Mouse (Mus musculus) liver, embryonic 16.5 days (tissue): ENCODE measurements around the gene Pank1. TPM values are rescaled to one million over a fixed set of nuclear protein-coding genes. Genes with fewer than 3 reads are reported as not detected.

Experiments
- ATAC-seq: fragments of 200-750 bp; cut with Nextera tagmentation; 2 replicates; pipeline ENCODE4 v1.8.0; 2017; ENCODE audit warnings: low read depth, mild to moderate bottlenecking, moderate number of reproducible peaks, moderate library complexity
- H3K27ac ChIP-seq: fragments of 300-500 bp; sonication (generic); 2 replicates; pipeline ENCODE4 v1.5.1; 2014; ENCODE audit warnings: mild to moderate bottlenecking, low read length
- H3K27me3 ChIP-seq: fragments of 300-500 bp; sonication (generic); 2 replicates; pipeline ENCODE4 v1.6.1; 2014; ENCODE audit warnings: low read depth, low read length, mixed read lengths; ENCODE audit not compliant: control insufficient read depth, insufficient read depth
- H3K36me3 ChIP-seq: fragments of 300-500 bp; sonication (generic); 2 replicates; pipeline ENCODE4 v1.6.1; 2014; ENCODE audit warnings: mild to moderate bottlenecking; ENCODE audit not compliant: control insufficient read depth, insufficient read depth
- H3K4me1 ChIP-seq: fragments of 300-500 bp; sonication (generic); 2 replicates; pipeline ENCODE4 v1.6.1; 2014; ENCODE audit warnings: low read depth, low read length, mixed read lengths; ENCODE audit not compliant: control insufficient read depth
- H3K4me2 ChIP-seq: fragments of 300-500 bp; sonication (generic); 2 replicates; pipeline ENCODE4 v1.6.1; 2014; ENCODE audit warnings: low read depth, low read length, mixed read lengths
- H3K4me3 ChIP-seq: fragments of 300-500 bp; sonication (generic); 2 replicates; pipeline ENCODE4 v1.5.1; 2014; ENCODE audit warnings: low read depth, mild to moderate bottlenecking, low read length
- H3K9ac ChIP-seq: fragments of 300-500 bp; sonication (generic); 2 replicates; pipeline ENCODE4 v1.6.1; 2014; ENCODE audit warnings: low read depth, low read length
- H3K9me3 ChIP-seq: fragments of 300-500 bp; sonication (generic); replicated peaks from 2 replicates; pipeline ENCODE4 v1.6.1; 2016; ENCODE audit warnings: low read length; ENCODE audit not compliant: control insufficient read depth
- whole genome bisulfite sequencing: fragments of 180-500 bp; shearing (Covaris S2); extraction: QIAGEN DNeasy Blood & Tissue Kit; methylation state at CpG from one replicate; pipeline ENCODE4 v1.1.7; 2014; ENCODE audit not compliant: insufficient replicate concordance; 5-methylcytosine and 5-hydroxymethylcytosine counted together
- polyA plus RNA-seq: library from polyadenylated mRNA; unstranded; fragments of >200 nt; fragmentation: Nextera tagmentation; extraction: Ambion mirVana; gene quantifications from 2 replicates; pipeline ENCODE4 v1.2.1, GENCODE M21; 2015

Pank1 gene
- polyA plus RNA-seq, 1 experiment from 2014 or later: 10.7 TPM

- no peaks in the 10 kb centered on the region for H3K36me3 ChIP-seq
- H3K9ac ChIP-seq: no peak overlapping the region
- no peak overlapping the region for H3K4me2 ChIP-seq
- no peak overlapping the region for H3K4me3 ChIP-seq
- H3K27ac ChIP-seq: 0 out of 2 replicates have a peak overlapping the region, but pooled peaks have one; percentile 21
- H3K4me1 ChIP-seq: peaks cover 29% of the 10 kb centered on the region
- WGBS: 57% methylated on average over 7 of the region's 8 CpGs
- no peaks in the 10 kb centered on the region for H3K27me3 ChIP-seq
- ATAC-seq: no peak
- no peaks in the 10 kb centered on the region for H3K9me3 ChIP-seq
Measured at GRCm38 (mm10) chr19:34845331-34845730, 33.9 kb downstream of the Pank1 start.

GRCm38 (mm10) chr19:34844760-34845159 is 34.5 kb downstream of the Pank1 start:
- H3K4me3 ChIP-seq: no peak overlapping the region
- WGBS: 13% methylated on average over 5 of the region's 5 CpGs
- no peak overlapping the region for H3K27ac ChIP-seq
- H3K9ac ChIP-seq: no peak overlapping the region
- H3K36me3 ChIP-seq: no peaks in the 10 kb centered on the region
- no peaks in the 10 kb centered on the region for H3K9me3 ChIP-seq
- 0 out of 2 replicates have a peak overlapping the region, but pooled peaks have one; percentile 16 for H3K4me2 ChIP-seq
- H3K27me3 ChIP-seq: no peaks in the 10 kb centered on the region
- ATAC-seq: peak; percentile 50
- H3K4me1 ChIP-seq: peaks cover 29% of the 10 kb centered on the region

GRCm38 (mm10) chr19:34844047-34844446 is 35.2 kb downstream of the Pank1 start:
- no peaks in the 10 kb centered on the region for H3K27me3 ChIP-seq
- H3K4me2 ChIP-seq: no peak overlapping the region
- WGBS: 19% methylated on average over 9 of the region's 9 CpGs
- H3K27ac ChIP-seq: no peak overlapping the region
- peaks cover 29% of the 10 kb centered on the region for H3K4me1 ChIP-seq
- no peak overlapping the region for H3K9ac ChIP-seq
- no peaks in the 10 kb centered on the region for H3K9me3 ChIP-seq
- no peaks in the 10 kb centered on the region for H3K36me3 ChIP-seq
- ATAC-seq: no peak
- no peak overlapping the region for H3K4me3 ChIP-seq

GRCm38 (mm10) chr19:34841719-34842506 is 37.3 kb downstream of the Pank1 start:
- Histone ChIP-seq H3K4me3 (no peak overlapping the region), H3K4me2 (no peak overlapping the region), H3K27me3 (no peaks in the 10 kb centered on the region), H3K9ac (no peak overlapping the region), H3K9me3 (no peaks in the 10 kb centered on the region), H3K36me3 (no peaks in the 10 kb centered on the region), H3K27ac (no peak overlapping the region), H3K4me1 (peaks cover 26% of the 10 kb centered on the region)
- no peak for ATAC-seq
- 17% methylated on average over 9 of the region's 9 CpGs for WGBS

- H3K36me3 ChIP-seq: no peaks in the 10 kb centered on the region
- H3K4me2 ChIP-seq: no peak overlapping the region
- no peak overlapping the region for H3K27ac ChIP-seq
- no peaks in the 10 kb centered on the region for H3K9me3 ChIP-seq
- H3K9ac ChIP-seq: no peak overlapping the region
- ATAC-seq: no peak
- no peaks in the 10 kb centered on the region for H3K27me3 ChIP-seq
- WGBS: 74% methylated on average over 9 of the region's 9 CpGs
- H3K4me3 ChIP-seq: no peak overlapping the region
- peaks cover 4% of the 10 kb centered on the region; the same call in 1 of the 2 replicates for H3K4me1 ChIP-seq
Measured at GRCm38 (mm10) chr19:34838624-34839023, 40.6 kb downstream of the Pank1 start.

- no peaks in the 10 kb centered on the region for H3K36me3 ChIP-seq
- H3K4me3 ChIP-seq: no peak overlapping the region
- 69% methylated on average over 4 of the region's 4 CpGs for WGBS
- H3K9me3 ChIP-seq: no peaks in the 10 kb centered on the region
- no peak for ATAC-seq
- H3K4me2 ChIP-seq: no peak overlapping the region
- H3K27me3 ChIP-seq: no peaks in the 10 kb centered on the region
- no peak overlapping the region for H3K9ac ChIP-seq
- H3K27ac ChIP-seq: no peak overlapping the region
- no peaks in the 10 kb centered on the region for H3K4me1 ChIP-seq
Measured at GRCm38 (mm10) chr19:34831702-34832101, 47.6 kb downstream of the Pank1 start.

- Histone ChIP-seq H3K9ac (no peak overlapping the region), H3K4me3 (no peak overlapping the region), H3K27ac (no peak overlapping the region), H3K27me3 (no peaks in the 10 kb centered on the region), H3K36me3 (no peaks in the 10 kb centered on the region), H3K4me2 (no peak overlapping the region), H3K9me3 (no peaks in the 10 kb centered on the region), H3K4me1 (no peaks in the 10 kb centered on the region)
- 72% methylated on average over 5 of the region's 5 CpGs for WGBS
- ATAC-seq: no peak
Measured at GRCm38 (mm10) chr19:34827916-34828635, 51.2 kb downstream of the Pank1 start.

- H3K36me3 ChIP-seq: no peaks in the 10 kb centered on the region
- no peak for ATAC-seq
- no peak overlapping the region for H3K4me3 ChIP-seq
- H3K9ac ChIP-seq: no peak overlapping the region
- no peak overlapping the region for H3K4me2 ChIP-seq
- 76% methylated on average over 6 of the region's 6 CpGs for WGBS
- no peak overlapping the region for H3K27ac ChIP-seq
- no peaks in the 10 kb centered on the region for H3K9me3 ChIP-seq
- H3K4me1 ChIP-seq: no peaks in the 10 kb centered on the region
- no peaks in the 10 kb centered on the region for H3K27me3 ChIP-seq
Measured at GRCm38 (mm10) chr19:34827444-34827843, 51.8 kb downstream of the Pank1 start.
